12 mouse cellular contexts compared by ENCODE assay signal in genomic region chr6:91459471-91459870, GRCm38 (mm10). TPM values are rescaled to one million over a fixed set of nuclear protein-coding genes. Genes with fewer than 3 reads are reported as not detected.
DNase-seq lines count a peak whose midpoint lies in the region; ATAC-seq and TF ChIP-seq lines count a peak whose summit lies in the region.
"Had no signal": no experiment of that assay in that cellular context is flagged by ENCODE, and none has a peak within 500 bp of the region (broad histone marks: within the 10 kb centered on the region; RNA-seq: fewer than 3 reads in every experiment).

No protein-coding gene starts in this region.

- no peaks in the 10 kb centered on the region for H3K4me1 ChIP-seq in hindbrain, postnatal 0 days (ENCODE audit: insufficient read depth, low read length)
- H3K4me1 ChIP-seq in hindbrain, embryonic 16.5 days (ENCODE audit: control insufficient read depth, insufficient read depth, low read depth, low read length): no peaks in the 10 kb centered on the region
- H3K4me1 ChIP-seq in intestine, embryonic 16.5 days (ENCODE audit: control insufficient read depth, insufficient read depth, low read length): no peaks in the 10 kb centered on the region
- H3K4me1 ChIP-seq: heart, embryonic 15.5 days had no signal

- intact Hi-C loops in gastrocnemius, postnatal 36 days (cut with DNase I): no loop called here

- no peak for ATAC-seq in hindbrain, postnatal 0 days
- no peak for ATAC-seq in hindbrain, embryonic 16.5 days
- peak; percentile 93 for ATAC-seq in intestine, embryonic 16.5 days
- peak; percentile 71 for ATAC-seq in megakaryocyte progenitor cell, adult 5-6 weeks (replicated peaks; ENCODE audit: poor library complexity)

- no peak overlapping the region for H3K27ac ChIP-seq in hindbrain, postnatal 0 days
- H3K27ac ChIP-seq in hindbrain, embryonic 16.5 days (ENCODE audit: low read depth, low read length): no peak overlapping the region
- H3K27ac ChIP-seq in intestine, embryonic 16.5 days (ENCODE audit: low read length): no peak overlapping the region
- H3K27ac ChIP-seq: heart, embryonic 15.5 days had no signal

- H3K9ac ChIP-seq in hindbrain, postnatal 0 days (replicated peaks; ENCODE audit: low read length): no peak overlapping the region
- no peak overlapping the region for H3K9ac ChIP-seq in hindbrain, embryonic 16.5 days (ENCODE audit: low read depth, low read length)
- no peak overlapping the region for H3K9ac ChIP-seq in intestine, embryonic 16.5 days (ENCODE audit: low read depth, low read length)
- H3K9ac ChIP-seq: heart, embryonic 15.5 days had no signal

- no peak overlapping the region for H3K4me2 ChIP-seq in hindbrain, postnatal 0 days (ENCODE audit: low read depth, low read length)
- no peak overlapping the region for H3K4me2 ChIP-seq in hindbrain, embryonic 16.5 days (ENCODE audit: low read length)
- H3K4me2 ChIP-seq in intestine, embryonic 16.5 days (ENCODE audit: low read depth, low read length): no peak overlapping the region
- H3K4me2 ChIP-seq: heart, embryonic 15.5 days had no signal

- TF ChIP-seq CTCF in hindbrain, postnatal 0 days (IDR thresholded peaks at IDR 0.05; ENCODE audit: low read depth): 0 out of 2 replicates have a peak, but pooled peaks have one; percentile 6

- no peak for DNase-seq in hindbrain, postnatal 0 days (ENCODE audit: low spot score)
- DNase-seq in ES-CJ7 (ENCODE audit: low read depth, low spot score): peak; percentile 56
- DNase-seq in cerebellum, adult 9-10 months: no peak
- no peak for DNase-seq in lung, postnatal 36 days
- no peak for DNase-seq in gastrocnemius, postnatal 36 days
- DNase-seq: embryo, embryonic 11 days had no signal

- 100% methylated on average over 1 of the region's 1 CpGs for WGBS in hindbrain, postnatal 0 days
- WGBS in hindbrain, embryonic 16.5 days: 96% methylated on average over 1 of the region's 1 CpGs
- 74% methylated on average over 1 of the region's 1 CpGs for WGBS in intestine, embryonic 16.5 days

- H3K27me3 ChIP-seq in hindbrain, postnatal 0 days (ENCODE audit: insufficient read depth, low read length): no peaks in the 10 kb centered on the region
- no peaks in the 10 kb centered on the region for H3K27me3 ChIP-seq in hindbrain, embryonic 16.5 days (replicated peaks; ENCODE audit: control insufficient read depth, insufficient read depth, low read length)
- no peaks in the 10 kb centered on the region for H3K27me3 ChIP-seq in intestine, embryonic 16.5 days (replicated peaks; ENCODE audit: control insufficient read depth, insufficient read depth, low read length)
- H3K27me3 ChIP-seq: heart, embryonic 15.5 days had no signal

- 0 out of 2 replicates have a peak, but pooled peaks cover 8% of the 10 kb centered on the region for H3K36me3 ChIP-seq in hindbrain, postnatal 0 days (ENCODE audit: insufficient read depth, low read length)
- peaks cover 7% of the 10 kb centered on the region for H3K36me3 ChIP-seq in hindbrain, embryonic 16.5 days (ENCODE audit: control insufficient read depth, insufficient read depth, low read length)
- peaks cover 4% of the 10 kb centered on the region; the same call in 1 of the 2 replicates for H3K36me3 ChIP-seq in intestine, embryonic 16.5 days (ENCODE audit: control insufficient read depth, insufficient read depth, low read length)

- no peaks in the 10 kb centered on the region for H3K9me3 ChIP-seq in hindbrain, postnatal 0 days (ENCODE audit: low read length)
- H3K9me3 ChIP-seq in hindbrain, embryonic 16.5 days (ENCODE audit: control insufficient read depth, low read length): no peaks in the 10 kb centered on the region
- no peaks in the 10 kb centered on the region for H3K9me3 ChIP-seq in intestine, embryonic 16.5 days (ENCODE audit: control insufficient read depth, low read length)
- H3K9me3 ChIP-seq: heart, embryonic 15.5 days had no signal

- H3K4me3 ChIP-seq in hindbrain, postnatal 0 days (ENCODE audit: low read length): no peak overlapping the region
- H3K4me3 ChIP-seq in hindbrain, embryonic 16.5 days (ENCODE audit: low read length): no peak overlapping the region
- H3K4me3 ChIP-seq in intestine, embryonic 16.5 days (ENCODE audit: low read length): no peak overlapping the region
- H3K4me3 ChIP-seq: heart, embryonic 15.5 days had no signal

RNA-seq across cellular contexts. Expression of gene Chchd4, which starts 13.9 kb away (rescaled TPM):
- 15.0 and 17.3 TPM in 2 replicates for total RNA-seq in hindbrain, postnatal 0 days (2014; rRNA removed)
- polyA plus RNA-seq in hindbrain, postnatal 0 days (2015; fragmentation: Nextera tagmentation; extraction: Ambion mirVana): 31.1 and 32.1 TPM in 2 replicates
- 39.1 and 40.8 TPM in 2 replicates for polyA plus RNA-seq in hindbrain, embryonic 16.5 days (2015; fragmentation: Nextera tagmentation; extraction: Ambion mirVana)
- 38.9 and 43.2 TPM in 2 replicates for polyA plus RNA-seq in intestine, embryonic 16.5 days (2015; fragmentation: Nextera tagmentation; extraction: Ambion mirVana)
- 25.5 and 28.2 TPM in 2 replicates for total RNA-seq in megakaryocyte progenitor cell, adult 5-6 weeks (2015)
- 24.3 TPM in 2 replicates for total RNA-seq in megakaryocyte progenitor cell, adult 5-6 weeks (2017)
- 1 to 10 TPM; 8.2 TPM for total RNA-seq in gastrocnemius, postnatal 36 days (2021)

RNA-seq across cellular contexts. Expression of gene Tmem43, which starts 14.0 kb away (rescaled TPM):
- total RNA-seq in hindbrain, postnatal 0 days (2014; rRNA removed): 72.7 and 79.5 TPM in 2 replicates
- polyA plus RNA-seq in hindbrain, postnatal 0 days (2015; fragmentation: Nextera tagmentation; extraction: Ambion mirVana): 47.8 and 49.1 TPM in 2 replicates
- 49.8 and 57.0 TPM in 2 replicates for polyA plus RNA-seq in hindbrain, embryonic 16.5 days (2015; fragmentation: Nextera tagmentation; extraction: Ambion mirVana)
- 35.5 and 35.7 TPM in 2 replicates for polyA plus RNA-seq in intestine, embryonic 16.5 days (2015; fragmentation: Nextera tagmentation; extraction: Ambion mirVana)
- total RNA-seq in megakaryocyte progenitor cell, adult 5-6 weeks (2015): 53.7 and 59.0 TPM in 2 replicates
- total RNA-seq in megakaryocyte progenitor cell, adult 5-6 weeks (2017): 58.1 and 70.3 TPM in 2 replicates
- total RNA-seq in gastrocnemius, postnatal 36 days (2021): 10 to 100 TPM; 25.2 to 31.1 TPM

RNA-seq across cellular contexts. Expression of gene Wnt7a, which starts 48.3 kb away (rescaled TPM):
- 10.6 and 11.4 TPM in 2 replicates for total RNA-seq in hindbrain, postnatal 0 days (2014; rRNA removed)
- 5.8 and 6.2 TPM in 2 replicates for polyA plus RNA-seq in hindbrain, postnatal 0 days (2015; fragmentation: Nextera tagmentation; extraction: Ambion mirVana)
- polyA plus RNA-seq in hindbrain, embryonic 16.5 days (2015; fragmentation: Nextera tagmentation; extraction: Ambion mirVana): 7.9 and 11.2 TPM in 2 replicates
- not detected in 2 replicates for polyA plus RNA-seq in intestine, embryonic 16.5 days (2015; fragmentation: Nextera tagmentation; extraction: Ambion mirVana)
- total RNA-seq in megakaryocyte progenitor cell, adult 5-6 weeks (2015): not detected in 2 replicates
- not detected in 2 replicates for total RNA-seq in megakaryocyte progenitor cell, adult 5-6 weeks (2017)
- not detected for total RNA-seq in gastrocnemius, postnatal 36 days (2021)
- total RNA-seq: neutrophil, adult 5-6 weeks had no signal
- polyA plus RNA-seq: intestine, embryonic 14.5 days had no signal

RNA-seq across cellular contexts. Expression of gene Xpc, which starts 56.2 kb away (rescaled TPM):
- 10.8 and 15.9 TPM in 2 replicates for total RNA-seq in hindbrain, postnatal 0 days (2014; rRNA removed)
- 11.9 and 14.5 TPM in 2 replicates for polyA plus RNA-seq in hindbrain, postnatal 0 days (2015; fragmentation: Nextera tagmentation; extraction: Ambion mirVana)
- polyA plus RNA-seq in hindbrain, embryonic 16.5 days (2015; fragmentation: Nextera tagmentation; extraction: Ambion mirVana): 15.8 and 17.0 TPM in 2 replicates
- 14.9 and 15.7 TPM in 2 replicates for polyA plus RNA-seq in intestine, embryonic 16.5 days (2015; fragmentation: Nextera tagmentation; extraction: Ambion mirVana)
- 31.1 and 31.6 TPM in 2 replicates for total RNA-seq in megakaryocyte progenitor cell, adult 5-6 weeks (2015)
- total RNA-seq in megakaryocyte progenitor cell, adult 5-6 weeks (2017): 79.0 and 80.6 TPM in 2 replicates
- total RNA-seq in gastrocnemius, postnatal 36 days (2021): 1 to 10 TPM; 6.5 to 7.2 TPM

RNA-seq across cellular contexts. Expression of gene Lsm3, which starts 56.3 kb away (rescaled TPM):
- total RNA-seq in hindbrain, postnatal 0 days (2014; rRNA removed): 38.0 and 40.9 TPM in 2 replicates
- 179 and 184 TPM in 2 replicates for polyA plus RNA-seq in hindbrain, postnatal 0 days (2015; fragmentation: Nextera tagmentation; extraction: Ambion mirVana)
- polyA plus RNA-seq in hindbrain, embryonic 16.5 days (2015; fragmentation: Nextera tagmentation; extraction: Ambion mirVana): 136 and 139 TPM in 2 replicates
- 215 and 233 TPM in 2 replicates for polyA plus RNA-seq in intestine, embryonic 16.5 days (2015; fragmentation: Nextera tagmentation; extraction: Ambion mirVana)
- total RNA-seq in megakaryocyte progenitor cell, adult 5-6 weeks (2015): 148 and 154 TPM in 2 replicates
- 468 and 492 TPM in 2 replicates for total RNA-seq in megakaryocyte progenitor cell, adult 5-6 weeks (2017)
- total RNA-seq in gastrocnemius, postnatal 36 days (2021): 10 to 100 TPM; 25.7 to 28.9 TPM

Comparison
In these comparisons a context has a peak if more than half of its experiments do, and no peak if none do; other contexts are left out.
1. ATAC-seq: peak in intestine, embryonic 16.5 days (single experiment) and megakaryocyte progenitor cell, adult 5-6 weeks (single experiment); none in hindbrain, postnatal 0 days (single experiment) and hindbrain, embryonic 16.5 days (single experiment).